Mouse (Mus musculus): Measurements from ENCODE around the gene Gm28047. TPM values are rescaled to one million over a fixed set of nuclear protein-coding genes. Genes with fewer than 3 reads are reported as not detected.
A peak's percentile ranks its signal among the peaks of the same experiment; 100 is the strongest.
"Not testable (repeated sequence)": the region's sequence is repeated elsewhere in the genome, so short reads cannot be mapped to it uniquely, and the experiment has no call there.

The Gm28047 gene
- total and polyA plus RNA-seq, 2 experiments from 2014 or later: not detected

GRCm38 (mm10) chr15:102617654-102618053 lies 7.2 kb downstream of the Gm28047 start:
- ATAC-seq (ENCODE audit: insufficient read depth, low read depth): no peak
- Histone ChIP-seq H3K36me3 (replicated peaks; ENCODE audit: control insufficient read depth, insufficient read depth, low read length) (peaks cover 6% of the 10 kb centered on the region), H3K27me3 (ENCODE audit: control insufficient read depth, insufficient read depth, low read length) (no peaks in the 10 kb centered on the region), H3K27ac (ENCODE audit: low read depth) (no peak overlapping the region), H3K4me1 (ENCODE audit: control insufficient read depth, insufficient read depth) (peaks cover 7% of the 10 kb centered on the region; the same call in 1 of the 2 replicates), H3K4me3 (ENCODE audit: low read depth, low read length) (no peak overlapping the region), H3K9me3 (replicated peaks; ENCODE audit: control insufficient read depth, low read length) (no peaks in the 10 kb centered on the region), H3K9ac (replicated peaks; ENCODE audit: low read depth, low read length) (no peak overlapping the region), H3K4me2 (ENCODE audit: low read depth, low read length) (no peak overlapping the region)
- no peak for TF ChIP-seq CTCF (IDR thresholded peaks at IDR 0.05; ENCODE audit: low read depth)
- no peak for TF ChIP-seq EP300 (IDR thresholded peaks at IDR 0.05; ENCODE audit: low read depth)
- 96% methylated on average over 1 of the region's 1 CpGs for WGBS
- no peak for DNase-seq (ENCODE audit: low spot score)

- Histone ChIP-seq H3K27ac (ENCODE audit: low read depth) (no peak overlapping the region), H3K27me3 (ENCODE audit: control insufficient read depth, insufficient read depth, low read length) (no peaks in the 10 kb centered on the region), H3K36me3 (replicated peaks; ENCODE audit: control insufficient read depth, insufficient read depth, low read length) (peaks cover 12% of the 10 kb centered on the region), H3K9ac (replicated peaks; ENCODE audit: low read depth, low read length) (no peak overlapping the region), H3K4me1 (ENCODE audit: control insufficient read depth, insufficient read depth) (peaks cover 3% of the 10 kb centered on the region; the same call in 1 of the 2 replicates), H3K4me3 (ENCODE audit: low read depth, low read length) (no peak overlapping the region), H3K9me3 (replicated peaks; ENCODE audit: control insufficient read depth, low read length) (no peaks in the 10 kb centered on the region), H3K4me2 (ENCODE audit: low read depth, low read length) (no peak overlapping the region)
- TF ChIP-seq EP300 (IDR thresholded peaks at IDR 0.05; ENCODE audit: low read depth) (no peak), CTCF (IDR thresholded peaks at IDR 0.05; ENCODE audit: low read depth) (no peak)
- DNase-seq (ENCODE audit: low spot score) (no peak), ATAC-seq (ENCODE audit: insufficient read depth, low read depth) (no peak)
- WGBS: 90% methylated on average over 2 of the region's 2 CpGs
These were observed 8.7 kb downstream of the Gm28047 start for GRCm38 (mm10) chr15:102616174-102616573.

- Histone ChIP-seq H3K27me3 (ENCODE audit: control insufficient read depth, insufficient read depth, low read length) (no peaks in the 10 kb centered on the region), H3K9ac (replicated peaks; ENCODE audit: low read depth, low read length) (no peak overlapping the region)
- no peak for ATAC-seq (ENCODE audit: insufficient read depth, low read depth)
These were observed 10.6 kb downstream of the Gm28047 start for GRCm38 (mm10) chr15:102614224-102614623.

GRCm38 (mm10) chr15:102612966-102613365 lies 11.9 kb downstream of the Gm28047 start:
- Histone ChIP-seq H3K27me3 (ENCODE audit: control insufficient read depth, insufficient read depth, low read length) (no peaks in the 10 kb centered on the region), H3K9me3 (replicated peaks; ENCODE audit: control insufficient read depth, low read length) (no peaks in the 10 kb centered on the region), H3K9ac (replicated peaks; ENCODE audit: low read depth, low read length) (no peak overlapping the region), H3K4me1 (ENCODE audit: control insufficient read depth, insufficient read depth) (peaks cover 8% of the 10 kb centered on the region), H3K4me2 (ENCODE audit: low read depth, low read length) (no peak overlapping the region), H3K36me3 (replicated peaks; ENCODE audit: control insufficient read depth, insufficient read depth, low read length) (0 out of 2 replicates have a peak, but pooled peaks cover 6% of the 10 kb centered on the region), H3K4me3 (ENCODE audit: low read depth, low read length) (no peak overlapping the region), H3K27ac (ENCODE audit: low read depth) (no peak overlapping the region)
- TF ChIP-seq EP300 (IDR thresholded peaks at IDR 0.05; ENCODE audit: low read depth): no peak
- peak; percentile 29 for TF ChIP-seq CTCF (IDR thresholded peaks at IDR 0.05; ENCODE audit: low read depth)
- no peak for ATAC-seq (ENCODE audit: insufficient read depth, low read depth)
- no peak for DNase-seq (ENCODE audit: low spot score)

More at GRCm38 (mm10) chr15:102614224-102614623, 10.6 kb downstream of the Gm28047 start:
- Histone ChIP-seq H3K9me3 (replicated peaks; ENCODE audit: control insufficient read depth, low read length) (no peaks in the 10 kb centered on the region), H3K4me3 (ENCODE audit: low read depth, low read length) (no peak overlapping the region), H3K36me3 (replicated peaks; ENCODE audit: control insufficient read depth, insufficient read depth, low read length) (0 out of 2 replicates have a peak, but pooled peaks cover 6% of the 10 kb centered on the region), H3K4me1 (ENCODE audit: control insufficient read depth, insufficient read depth) (peaks cover 3% of the 10 kb centered on the region; the same call in 1 of the 2 replicates), H3K27ac (ENCODE audit: low read depth) (no peak overlapping the region), H3K4me2 (ENCODE audit: low read depth, low read length) (no peak overlapping the region)
- no peak for DNase-seq (ENCODE audit: low spot score)
- TF ChIP-seq EP300 (IDR thresholded peaks at IDR 0.05; ENCODE audit: low read depth): no peak
- TF ChIP-seq CTCF (IDR thresholded peaks at IDR 0.05; ENCODE audit: low read depth): no peak

- ATAC-seq (ENCODE audit: insufficient read depth, low read depth); DNase-seq (ENCODE audit: low spot score); H3K9me3 ChIP-seq (replicated peaks; ENCODE audit: control insufficient read depth, low read length); H3K27ac ChIP-seq (ENCODE audit: low read depth); H3K4me1 ChIP-seq (ENCODE audit: control insufficient read depth, insufficient read depth); H3K4me2 ChIP-seq (ENCODE audit: low read depth, low read length); H3K4me3 ChIP-seq (ENCODE audit: low read depth, low read length); H3K9ac ChIP-seq (replicated peaks; ENCODE audit: low read depth, low read length); H3K27me3 ChIP-seq (ENCODE audit: control insufficient read depth, insufficient read depth, low read length); H3K36me3 ChIP-seq (replicated peaks; ENCODE audit: control insufficient read depth, insufficient read depth, low read length): not testable (repeated sequence)
- WGBS: 45% methylated on average over 1 of the region's 1 CpGs
These were observed 16.3 kb downstream of the Gm28047 start for GRCm38 (mm10) chr15:102608586-102608985.

GRCm38 (mm10) chr15:102593996-102594656 lies 30.7 kb downstream of the Gm28047 start:
- WGBS: 55% methylated on average over 8 of the region's 8 CpGs
- H3K9ac ChIP-seq (replicated peaks; ENCODE audit: low read depth, low read length): no peak overlapping the region
- H3K4me3 ChIP-seq (ENCODE audit: low read depth, low read length): no peak overlapping the region
- H3K9me3 ChIP-seq (replicated peaks; ENCODE audit: control insufficient read depth, low read length): no peaks in the 10 kb centered on the region
- TF ChIP-seq CTCF (IDR thresholded peaks at IDR 0.05; ENCODE audit: low read depth) (no peak), EP300 (IDR thresholded peaks at IDR 0.05; ENCODE audit: low read depth) (no peak)
- ATAC-seq (ENCODE audit: insufficient read depth, low read depth) (no peak), DNase-seq (ENCODE audit: low spot score) (no peak)
- H3K4me1 ChIP-seq (ENCODE audit: control insufficient read depth, insufficient read depth): peaks cover 13% of the 10 kb centered on the region
- H3K27ac ChIP-seq (ENCODE audit: low read depth): no peak overlapping the region
- peaks cover 9% of the 10 kb centered on the region; the same call in 1 of the 2 replicates for H3K36me3 ChIP-seq (replicated peaks; ENCODE audit: control insufficient read depth, insufficient read depth, low read length)
- 0 out of 2 replicates have a peak overlapping the region, but pooled peaks have one; percentile 1 for H3K4me2 ChIP-seq (ENCODE audit: low read depth, low read length)
- H3K27me3 ChIP-seq (ENCODE audit: control insufficient read depth, insufficient read depth, low read length): no peaks in the 10 kb centered on the region
